Mouse (Mus musculus) testis, adult 2 months (tissue): ENCODE data around the gene Ttyh2. TPM values are rescaled to one million over a fixed set of nuclear protein-coding genes. Genes with fewer than 3 reads are reported as not detected.

Experiments used
- H3K27ac ChIP-seq: fragments of 200-500 bp; 2 replicates; pipeline ENCODE4 v1.5.1; 2012; ENCODE audit warnings: low read depth, low read length; ENCODE audit not compliant: control insufficient read depth, insufficient read depth
- H3K27me3 ChIP-seq: fragments of 200-500 bp; 2 replicates; pipeline ENCODE4 v1.6.1; 2012; ENCODE audit warnings: mild to moderate bottlenecking, low read length, moderate library complexity; ENCODE audit not compliant: control insufficient read depth, insufficient read depth
- H3K36me3 ChIP-seq: fragments of 200-500 bp; 2 replicates; pipeline ENCODE4 v1.6.1; 2012; ENCODE audit warnings: mild to moderate bottlenecking, low read length; ENCODE audit not compliant: control insufficient read depth, insufficient read depth
- H3K4me1 ChIP-seq: fragments of 200-500 bp; 2 replicates; pipeline ENCODE4 v1.6.1; 2012; ENCODE audit warnings: low read length; ENCODE audit not compliant: control insufficient read depth, insufficient read depth
- H3K4me3 ChIP-seq: fragments of 200-500 bp; 2 replicates; pipeline ENCODE4 v1.5.1; 2012; ENCODE audit warnings: low read depth, mild to moderate bottlenecking, low read length, moderate library complexity, mixed read lengths; ENCODE audit not compliant: control insufficient read depth
- CTCF ChIP-seq: fragments of 200-500 bp; IDR thresholded peaks from 2 replicates; pipeline ENCODE4 v1.5.1; 2012; ENCODE audit warnings: low read depth, mild to moderate bottlenecking, inconsistent platforms, low read length, moderate library complexity; ENCODE audit not compliant: control insufficient read depth, insufficient read depth, insufficient replicate concordance
- POLR2A ChIP-seq: fragments of 200-500 bp; IDR thresholded peaks from 2 replicates; pipeline ENCODE4 v1.6.1; 2012; ENCODE audit warnings: low read depth, mild to moderate bottlenecking, inconsistent platforms, low read length, moderate library complexity; ENCODE audit not compliant: control insufficient read depth
- polyA plus RNA-seq: library from polyadenylated mRNA; depleted of rRNA; stranded (reverse); fragments of >200 nt; gene quantifications from 2 replicates; pipeline ENCODE4 v1.2.3, GENCODE M21; 2012; rRNA removed

Gene Ttyh2
- polyA plus RNA-seq, 1 experiment: 15.2 TPM

- Histone ChIP-seq H3K27ac (no peak overlapping the region), H3K27me3 (no peaks in the 10 kb centered on the region), H3K4me1 (peaks cover 4% of the 10 kb centered on the region; the same call in 1 of the 2 replicates), H3K4me3 (no peak overlapping the region), H3K36me3 (no peaks in the 10 kb centered on the region)
- no peak for TF ChIP-seq CTCF
- no peak for TF ChIP-seq POLR2A
Measured at GRCm38 (mm10) chr11:114747564-114748138, 72.4 kb downstream of the Ttyh2 start.

GRCm38 (mm10) chr11:114764820-114765818 is 89.9 kb downstream of the Ttyh2 start, which contains the start of gene Kif19a:
TSS of gene Kif19a (plus strand) at chr11:114765388.
- TF ChIP-seq POLR2A: peak; percentile 54; the same call in 1 of the 2 replicates
- TF ChIP-seq CTCF: no peak
- H3K4me1 ChIP-seq: peaks cover 12% of the 10 kb centered on the region
- no peak within 1 kb of the TSS for H3K27ac ChIP-seq
- H3K27me3 ChIP-seq: no peaks in the 10 kb centered on the region
- peak within 1 kb of the TSS; percentile 85 for H3K4me3 ChIP-seq
- no peaks in the 10 kb centered on the region for H3K36me3 ChIP-seq

- Histone ChIP-seq H3K4me1 (peaks cover 8% of the 10 kb centered on the region), H3K27me3 (no peaks in the 10 kb centered on the region), H3K36me3 (no peaks in the 10 kb centered on the region), H3K27ac (no peak overlapping the region), H3K4me3 (no peak overlapping the region)
- TF ChIP-seq POLR2A: no peak
- no peak for TF ChIP-seq CTCF
Measured at GRCm38 (mm10) chr11:114769911-114770310, 94.7 kb downstream of the Ttyh2 start.

Other genes starting within 250 kb of the Ttyh2 start
- 600 and 645 TPM in 2 replicates for gene Rpl38, start 6.9 kb upstream of the Ttyh2 start, polyA plus RNA-seq
- gene Dnaic2, start 52.0 kb downstream of the Ttyh2 start, polyA plus RNA-seq: 57.5 and 61.2 TPM in 2 replicates
- 19.3 and 19.6 TPM in 2 replicates for gene Kif19a, start 90.0 kb downstream of the Ttyh2 start, polyA plus RNA-seq
- gene Btbd17, start 120.5 kb downstream of the Ttyh2 start, polyA plus RNA-seq: 0.31 and 0.42 TPM in 2 replicates
- gene Gpr142, start 123.5 kb downstream of the Ttyh2 start, polyA plus RNA-seq: not detected in 2 replicates
- 0.36 and 2.6 TPM in 2 replicates for gene Gprc5c, start 175.7 kb downstream of the Ttyh2 start, polyA plus RNA-seq
- gene Cd300a, start 214.6 kb downstream of the Ttyh2 start, polyA plus RNA-seq: 0.06 and 0.17 TPM in 2 replicates